Mouse (Mus musculus) G1E (cell line): ENCODE measurements at regions not wholly inside any gene's neighbourhood (a gene's known extent, or its start where the extent isn't known, plus 50 kb on each side); places are given as distances from the start of the nearest gene placed in this dataset.

ENCODE experiments used
- CTCF ChIP-seq: IDR thresholded peaks from 2 replicates; pipeline ENCODE4 v1.5.1; 2012; ENCODE audit warnings: low read depth, low read length, inconsistent platforms, mixed read lengths
- POLR2AphosphoS5 ChIP-seq: IDR thresholded peaks from 2 replicates; pipeline ENCODE4 v1.6.1; 2012; ENCODE audit warnings: low read depth, low read length, inconsistent platforms; ENCODE audit not compliant: insufficient replicate concordance

DNA sequence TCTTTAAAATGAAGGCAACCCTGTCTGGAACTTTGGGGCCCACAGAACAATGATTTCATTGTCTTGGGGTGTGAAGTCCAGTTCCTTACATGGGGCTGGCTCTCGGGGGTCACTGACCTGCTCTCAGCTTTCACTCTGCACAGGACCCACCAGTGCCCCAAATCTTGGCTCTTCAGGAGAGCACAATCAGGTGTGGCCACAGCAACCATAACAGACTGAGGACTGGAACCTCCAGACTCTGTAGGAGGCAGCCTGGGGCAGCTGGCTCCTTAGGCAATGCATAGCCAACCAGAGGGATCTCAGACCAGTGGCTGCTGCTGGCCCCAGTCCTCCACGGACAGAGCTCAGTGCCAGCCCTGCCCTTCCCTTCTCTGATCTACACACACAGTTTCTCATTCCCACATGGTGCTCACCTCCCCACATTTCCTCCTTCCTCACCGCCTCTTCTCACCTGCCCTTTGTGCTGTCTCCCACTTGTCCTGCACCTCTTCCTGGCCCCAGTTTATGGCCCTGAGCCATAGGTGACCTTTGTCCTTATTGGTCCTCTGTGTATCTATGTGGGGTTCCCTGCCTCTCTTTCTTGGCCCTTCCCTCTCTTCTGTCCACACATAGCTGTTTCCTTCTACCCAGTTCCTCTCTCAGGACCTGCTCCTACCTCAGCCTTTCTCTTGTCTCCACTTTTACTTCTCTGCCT, 151.9 kb upstream of the Zmiz1 start:
- TF ChIP-seq CTCF (no peak), POLR2AphosphoS5 (no peak)
